Mouse (Mus musculus) CH12.LX (cell line): ENCODE data around the gene Cep44. TPM values are rescaled to one million over a fixed set of nuclear protein-coding genes. Genes with fewer than 3 reads are reported as not detected.

ENCODE experiments used
- DNase-seq: peaks from one replicate; pipeline ENCODE4 v3.0.0-alpha.2; 2013; ENCODE audit errors: extremely low read depth
- H3K27ac ChIP-seq: 2 replicates; pipeline ENCODE4 v1.5.1; 2012; ENCODE audit warnings: low read depth, mild to moderate bottlenecking, control low read depth, moderate library complexity; ENCODE audit not compliant: insufficient read depth
- H3K27me3 ChIP-seq: replicated peaks from 2 replicates; pipeline ENCODE3; 2012; ENCODE audit warnings: inconsistent platforms
- H3K36me3 ChIP-seq, 2 experiments: replicated peaks in 1 of 2; 2 replicates each; pipeline versions ENCODE3 to v1.6.1; 2012; ENCODE audit warnings: inconsistent platforms in 1 of 2, low read length in 1 of 2, mild to moderate bottlenecking in 1 of 2, mixed read lengths in 1 of 2, moderate library complexity in 1 of 2; ENCODE audit not compliant: control insufficient read depth in 1 of 2, insufficient read depth in 1 of 2
- H3K4me1 ChIP-seq, 2 experiments: 2 replicates each; pipeline ENCODE4 v1.6.1; 2012; ENCODE audit warnings: inconsistent platforms in 1 of 2, moderate library complexity in 1 of 2; ENCODE audit not compliant: insufficient read depth in 2 of 2, control insufficient read depth in 1 of 2
- H3K4me2 ChIP-seq: 2 replicates; pipeline ENCODE4 v1.6.1; 2012; ENCODE audit warnings: low read depth, mild to moderate bottlenecking, control low read depth; ENCODE audit not compliant: poor library complexity, insufficient read depth, severe bottlenecking
- H3K4me3 ChIP-seq, 3 experiments: fragments of 150-350 bp in 1 of 3; sonication (generic) in 1 of 3; replicated peaks in 1 of 3; 2 replicates each; pipeline versions ENCODE3 to v1.5.1; 2011 to 2012; ENCODE audit warnings: low read depth in 2 of 3, low read length in 2 of 3, mild to moderate bottlenecking in 2 of 3, moderate library complexity in 2 of 3, control low read depth in 1 of 3, improper control_type of control experiment in 1 of 3, inconsistent platforms in 1 of 3, mixed read lengths in 1 of 3; ENCODE audit not compliant: poor library complexity in 1 of 3
- H3K79me2 ChIP-seq: replicated peaks from 2 replicates; pipeline ENCODE4 v1.6.1; 2012; ENCODE audit warnings: mild to moderate bottlenecking, moderate library complexity; ENCODE audit not compliant: control insufficient read depth, poor library complexity, insufficient read depth, severe bottlenecking; ENCODE audit errors: extremely low read depth
- H3K9ac ChIP-seq: 2 replicates; pipeline ENCODE4 v1.6.1; 2012; ENCODE audit warnings: low read depth, mild to moderate bottlenecking, control low read depth, moderate library complexity; ENCODE audit not compliant: insufficient read depth
- H3K9me3 ChIP-seq: replicated peaks from 2 replicates; pipeline ENCODE3; 2012; ENCODE audit warnings: low read length, inconsistent platforms, mixed read lengths
- CHD1 ChIP-seq: IDR thresholded peaks from 2 replicates; pipeline ENCODE4 v1.6.1; 2012; ENCODE audit warnings: low read depth, low read length, improper control_type of control experiment, inconsistent platforms
- CHD2 ChIP-seq: IDR thresholded peaks from 2 replicates; pipeline ENCODE4 v1.6.1; 2011; ENCODE audit warnings: low read length, improper control_type of control experiment
- CTCF ChIP-seq, 2 experiments: IDR thresholded peaks in 1 of 2; conservative IDR thresholded peaks in 1 of 2; 2 replicates each; pipeline ENCODE4 v1.5.1; 2011 to 2012; ENCODE audit warnings: low read depth in 2 of 2, low read length in 2 of 2, improper control_type of control experiment in 1 of 2, inconsistent platforms in 1 of 2, mild to moderate bottlenecking in 1 of 2, moderate library complexity in 1 of 2
- ELF1 ChIP-seq: IDR thresholded peaks from 2 replicates; pipeline ENCODE4 v1.6.1; 2014; ENCODE audit warnings: low read depth, mild to moderate bottlenecking, inconsistent platforms, low read length, improper control_type of control experiment
- EP300 ChIP-seq: IDR thresholded peaks from 2 replicates; pipeline ENCODE4 v1.6.1; 2011; ENCODE audit warnings: low read length, improper control_type of control experiment
- HCFC1 ChIP-seq: IDR thresholded peaks from 2 replicates; pipeline ENCODE4 v1.6.1; 2012; ENCODE audit warnings: low read depth, mild to moderate bottlenecking, inconsistent platforms, low read length, improper control_type of control experiment
- JUN ChIP-seq: IDR thresholded peaks from 2 replicates; pipeline ENCODE4 v1.6.1; 2011; ENCODE audit warnings: low read depth, mild to moderate bottlenecking, low read length, improper control_type of control experiment, moderate library complexity; ENCODE audit not compliant: insufficient read depth
- JUND ChIP-seq: conservative IDR thresholded peaks from 2 replicates; pipeline ENCODE4 v1.6.1; 2011; ENCODE audit warnings: low read depth, low read length, improper control_type of control experiment
- KAT2A ChIP-seq: IDR thresholded peaks from 2 replicates; pipeline ENCODE4 v1.6.1; 2012; ENCODE audit warnings: low read length, improper control_type of control experiment, inconsistent platforms; ENCODE audit not compliant: insufficient replicate concordance
- MAFK ChIP-seq: IDR thresholded peaks from 2 replicates; pipeline ENCODE4 v1.6.1; 2011; ENCODE audit warnings: low read length, improper control_type of control experiment; ENCODE audit not compliant: insufficient replicate concordance
- MAZ ChIP-seq: IDR thresholded peaks from 2 replicates; pipeline ENCODE4 v1.6.1; 2012; ENCODE audit warnings: low read depth, mild to moderate bottlenecking, inconsistent platforms, low read length, improper control_type of control experiment, moderate library complexity
- MEF2A ChIP-seq: IDR thresholded peaks from 2 replicates; pipeline ENCODE4 v1.6.1; 2014; ENCODE audit warnings: low read depth, mild to moderate bottlenecking, inconsistent platforms, low read length, improper control_type of control experiment, borderline replicate concordance
- NRF1 ChIP-seq: IDR thresholded peaks from 2 replicates; pipeline ENCODE4 v1.6.1; 2014; ENCODE audit warnings: low read depth, mild to moderate bottlenecking, inconsistent platforms, low read length, improper control_type of control experiment, moderate library complexity
- POLR2A ChIP-seq: IDR thresholded peaks from 2 replicates; pipeline ENCODE4 v1.6.1; 2011; ENCODE audit warnings: low read depth, mild to moderate bottlenecking, improper control_type of control experiment, low read length
- RAD21 ChIP-seq: IDR thresholded peaks from 2 replicates; pipeline ENCODE4 v1.6.1; 2011; ENCODE audit warnings: low read depth, mild to moderate bottlenecking, low read length, improper control_type of control experiment, moderate library complexity
- RCOR1 ChIP-seq: conservative IDR thresholded peaks from 2 replicates; pipeline ENCODE4 v1.6.1; 2012; ENCODE audit warnings: low read depth, mild to moderate bottlenecking, inconsistent platforms, low read length, improper control_type of control experiment
- SIN3A ChIP-seq: IDR thresholded peaks from 2 replicates; pipeline ENCODE4 v1.6.1; 2012; ENCODE audit warnings: low read length, improper control_type of control experiment, inconsistent platforms
- SMC3 ChIP-seq: IDR thresholded peaks from 2 replicates; pipeline ENCODE4 v1.6.1; 2011; ENCODE audit warnings: low read depth, low read length, improper control_type of control experiment
- TBP ChIP-seq: conservative IDR thresholded peaks from 2 replicates; pipeline ENCODE4 v1.6.1; 2011; ENCODE audit warnings: low read depth, low read length, improper control_type of control experiment
- TCF12 ChIP-seq: IDR thresholded peaks from 2 replicates; pipeline ENCODE4 v1.6.1; 2014; ENCODE audit warnings: low read depth, mild to moderate bottlenecking, inconsistent platforms, low read length, improper control_type of control experiment
- ZC3H11A ChIP-seq: IDR thresholded peaks from 2 replicates; pipeline ENCODE4 v1.6.1; 2012; ENCODE audit warnings: low read depth, mild to moderate bottlenecking, inconsistent platforms, low read length, improper control_type of control experiment
- ZKSCAN1 ChIP-seq: IDR thresholded peaks from 2 replicates; pipeline ENCODE4 v1.6.1; 2012; ENCODE audit warnings: low read depth, inconsistent platforms, low read length, improper control_type of control experiment, borderline replicate concordance
- ZMIZ1 ChIP-seq: IDR thresholded peaks from 2 replicates; pipeline ENCODE4 v1.6.1; 2012; ENCODE audit warnings: low read depth, mild to moderate bottlenecking, inconsistent platforms, low read length, improper control_type of control experiment
- dilution Hi-C: fragments of 300-500 bp; cut with MboI; formaldehyde crosslinking; loops from 2 replicates; pipeline ENCODE4 v1.14.3; 2020; ENCODE audit warnings: low sequenced_read_pairs; ENCODE audit not compliant: extremely low pct_unique_long_range_greater_than_20kb, extremely low pct_ligation_motif_present
- in situ Hi-C: fragments of 300-500 bp; cut with MboI; formaldehyde crosslinking; loops from 3 replicates; pipeline ENCODE4 v1.14.3; 2019; ENCODE audit warnings: low sequenced_read_pairs, low pct_ligation_motif_present, low pct_unique_long_range_greater_than_20kb, mixed read lengths
- polyA plus RNA-seq: library from polyadenylated mRNA; unstranded; fragments of >175 nt; gene quantifications from 2 replicates; pipeline ENCODE4 v1.2.1, GENCODE M21; 2012; ENCODE audit warnings: low read depth; ENCODE audit not compliant: insufficient read length
- total RNA-seq, 2 experiments: library from RNA; depleted of rRNA; stranded (reverse); fragments of 300-350 nt in 1 of 2; fragments of >200 nt in 1 of 2; gene quantifications; 2 replicates each; pipeline ENCODE4 v1.2.3; 2012 to 2014

Gene Cep44
- total and polyA plus RNA-seq, 3 experiments: 23.2 to 54.7 (median 28.5) TPM

DNA sequence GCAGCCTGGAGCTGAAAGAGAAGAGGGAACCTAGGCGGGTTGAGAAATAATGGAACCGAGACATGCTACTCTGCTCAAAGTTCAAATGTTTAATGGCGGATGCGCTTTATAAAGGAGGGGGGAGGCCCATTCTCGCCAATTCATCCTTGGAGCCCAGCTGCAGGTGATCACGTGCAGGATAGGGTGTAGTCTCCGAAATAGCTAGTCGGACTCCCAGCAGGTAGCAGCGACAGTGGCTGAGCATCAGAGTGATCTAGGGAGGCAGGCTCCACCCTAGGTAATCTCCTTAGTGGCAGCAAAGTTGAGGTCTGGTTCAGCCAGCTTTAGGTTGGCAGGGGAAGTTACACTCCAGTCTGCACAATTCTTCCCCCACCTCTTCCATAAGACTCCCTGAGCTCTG lies 16.0 kb upstream of the Cep44 start:
- no peaks in the 10 kb centered on the region for H3K4me1 ChIP-seq
- in situ Hi-C loops: no loop called here
- no peak for DNase-seq

DNA sequence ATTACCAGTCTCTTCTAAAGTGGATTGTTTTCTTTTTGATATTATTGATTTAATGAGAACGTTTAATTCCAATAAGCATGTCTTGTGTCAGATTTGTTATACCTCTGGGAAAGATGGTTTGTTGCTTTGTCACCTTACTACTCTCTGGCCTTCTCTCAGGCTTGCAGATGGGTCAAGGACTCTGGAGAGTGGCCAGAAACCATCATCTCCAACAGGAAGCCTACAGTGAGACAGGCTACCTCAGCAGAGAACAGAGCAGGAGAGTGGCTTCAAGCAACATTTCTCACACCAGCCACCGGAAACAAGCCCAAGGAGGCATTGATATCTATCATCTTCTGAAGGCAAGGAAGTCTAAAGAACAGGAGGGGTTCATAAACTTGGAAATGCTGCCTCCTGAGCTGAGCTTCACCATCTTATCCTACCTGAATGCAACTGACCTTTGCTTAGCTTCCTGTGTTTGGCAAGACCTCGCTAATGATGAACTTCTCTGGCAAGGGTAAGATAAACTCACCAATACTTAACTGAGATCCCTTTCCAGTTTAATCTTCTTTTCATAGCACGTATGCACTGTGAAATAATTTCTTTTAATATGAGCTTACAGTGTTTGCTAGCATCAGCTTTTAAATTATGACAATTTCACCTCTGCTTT lies 13.7 kb upstream of the Cep44 start:
- in situ Hi-C loops: no loop called here
- dilution Hi-C loops: no loop called here
- Histone ChIP-seq H3K4me1 (no peaks in the 10 kb centered on the region), H3K9ac (no peak overlapping the region), H3K79me2 (no peaks in the 10 kb centered on the region), H3K4me3 (no peak overlapping the region), H3K9me3 (no peaks in the 10 kb centered on the region), H3K4me2 (no peak overlapping the region), H3K36me3 (peaks cover 4 to 21% of the 10 kb centered on the region in 2 experiments), H3K27me3 (no peaks in the 10 kb centered on the region), H3K27ac (no peak overlapping the region)
- no peak for DNase-seq
- TF ChIP-seq CHD1 (no peak), JUND (no peak), TCF12 (no peak), ZKSCAN1 (no peak), NRF1 (no peak), MAZ (no peak), ZMIZ1 (no peak), RAD21 (no peak), SMC3 (no peak), MEF2A (no peak), CHD2 (no peak), ELF1 (no peak), MAFK (no peak), EP300 (no peak), KAT2A (no peak), TBP (no peak), RCOR1 (no peak), POLR2A (no peak)

More for the DNA sequence above, 16.0 kb upstream of the Cep44 start:
- no peaks in the 10 kb centered on the region for H3K9me3 ChIP-seq
- no peaks in the 10 kb centered on the region for H3K27me3 ChIP-seq
- peaks cover 4 to 22% of the 10 kb centered on the region in 2 experiments for H3K36me3 ChIP-seq
- no peak for TF ChIP-seq HCFC1
- TF ChIP-seq ZC3H11A: no peak
- TF ChIP-seq JUN: no peak
- no peak for TF ChIP-seq POLR2A
- no peak for TF ChIP-seq SIN3A
- TF ChIP-seq CHD2: no peak
- no peak for TF ChIP-seq NRF1
- no peak for TF ChIP-seq EP300
- TF ChIP-seq CTCF (conservative IDR thresholded peaks at IDR 0.05 in 1 of 2, IDR thresholded peaks at IDR 0.05 in 1 of 2; ENCODE audit: low read depth in 2 of 2, low read length in 2 of 2): no peak
- no peak for TF ChIP-seq RCOR1
- no peak overlapping the region for H3K9ac ChIP-seq
- H3K4me2 ChIP-seq: no peak overlapping the region
- no peak overlapping the region for H3K27ac ChIP-seq
- dilution Hi-C loops: no loop called here
- no peaks in the 10 kb centered on the region for H3K79me2 ChIP-seq
- H3K4me3 ChIP-seq: no peak overlapping the region
